Mouse (Mus musculus): ENCODE results near the gene Gm21830.
"Not testable (repeated sequence)": the region's sequence is repeated elsewhere in the genome, so short reads cannot be mapped to it uniquely, and the experiment has no call there.

The Gm21830 gene

GRCm38 (mm10) chr2:67413425-67413824 is at the start of gene Gm21830:
TSS of gene Gm21830 (plus strand) at chr2:67413725.
- DNase-seq = not testable (repeated sequence)

GRCm38 (mm10) chr2:67364506-67364905 is 49.0 kb upstream of the Gm21830 start:
- DNase-seq = no peak

- DNase-seq = no peak
These were observed 35.0 kb upstream of the Gm21830 start for GRCm38 (mm10) chr2:67378504-67378903.

GRCm38 (mm10) chr2:67420853-67421252 is 7.3 kb downstream of the Gm21830 start:
- no peak for DNase-seq

GRCm38 (mm10) chr2:67422799-67423198 is 9.3 kb downstream of the Gm21830 start:
- no peak for DNase-seq

GRCm38 (mm10) chr2:67433081-67433480 is 19.6 kb downstream of the Gm21830 start, which contains the start of gene Gm26727:
TSS of gene Gm26727 (minus strand) at chr2:67433181.
- DNase-seq = no peak

GRCm38 (mm10) chr2:67438309-67438708 is 24.8 kb downstream of the Gm21830 start:
- DNase-seq = no peak

GRCm38 (mm10) chr2:67445780-67446179 is 32.3 kb downstream of the Gm21830 start, which contains the start of gene Xirp2:
TSS of gene Xirp2 (plus strand) at chr2:67446002.
- no peak for DNase-seq

- no peak for DNase-seq
These were observed 33.2 kb downstream of the Gm21830 start for GRCm38 (mm10) chr2:67446772-67447171.

- DNase-seq = peak in 1 of 2 experiments; percentile 7
These were observed 33.7 kb downstream of the Gm21830 start for GRCm38 (mm10) chr2:67447206-67447605.

- no peak for DNase-seq
These were observed 47.3 kb downstream of the Gm21830 start for GRCm38 (mm10) chr2:67460857-67461256.

- no peak for DNase-seq
These were observed 53.5 kb downstream of the Gm21830 start for GRCm38 (mm10) chr2:67467036-67467435.

GRCm38 (mm10) chr2:67470030-67470429 is 56.5 kb downstream of the Gm21830 start:
- DNase-seq = peak; percentile 14 to 47

GRCm38 (mm10) chr2:67477753-67478152 is 64.2 kb downstream of the Gm21830 start:
- peak; percentile 49 to 83 for DNase-seq

GRCm38 (mm10) chr2:67481051-67481450 is 67.5 kb downstream of the Gm21830 start:
- DNase-seq = no peak
